Comparison of ENCODE assay signal across 8 mouse cellular contexts in the genomic region with DNA sequence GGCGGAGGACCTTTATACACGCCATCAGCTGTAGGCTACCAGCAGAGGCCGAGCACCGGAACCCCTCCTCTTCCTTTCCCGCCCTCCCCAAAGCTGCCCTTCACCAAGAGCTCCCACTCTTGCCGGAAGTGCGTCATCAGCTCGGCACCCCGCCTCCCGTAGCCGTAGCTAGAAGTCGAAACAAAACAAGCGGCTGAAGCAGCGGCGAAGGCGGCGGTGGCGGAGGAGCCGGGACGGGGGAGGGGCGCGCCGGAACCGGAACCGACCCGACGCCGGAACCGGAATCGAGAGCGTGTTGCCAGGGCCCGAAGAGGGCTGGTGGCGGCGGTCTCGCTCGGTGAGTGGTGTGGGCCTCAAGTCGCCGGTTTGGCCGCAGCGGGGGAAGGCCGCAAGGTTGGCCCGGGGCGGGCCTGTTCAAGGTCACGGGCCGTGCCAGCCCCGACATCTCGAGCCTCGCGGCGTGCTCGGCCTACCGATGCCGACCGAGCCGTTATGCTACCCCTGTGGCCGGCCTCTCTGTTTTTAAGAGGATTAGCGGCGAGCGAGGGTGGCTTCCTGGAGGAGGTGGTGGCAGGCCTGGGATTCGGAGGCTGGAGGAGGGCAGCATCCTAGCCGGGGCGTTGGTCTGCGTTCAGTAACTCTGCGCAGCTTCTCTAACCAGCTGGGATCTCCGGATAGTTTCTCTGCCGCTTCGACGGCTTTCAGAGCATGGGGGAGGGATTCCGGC. TPM values are rescaled to one million over a fixed set of nuclear protein-coding genes. Genes with fewer than 3 reads are reported as not detected.
DNase-seq lines count a peak whose midpoint lies in the region; ATAC-seq lines count a peak whose summit lies in the region.

Gene Usp19, plus strand, starts transcription at position 44 of the 727 bp plus-strand sequence.

- peak within 1 kb of the TSS; percentile 98 for H3K4me3 ChIP-seq in forebrain, embryonic 14.5 days (ENCODE audit: low read depth, low read length)
- peak within 1 kb of the TSS; percentile 88 for H3K4me3 ChIP-seq in neural tube, embryonic 15.5 days (replicated peaks)

- peak within 1 kb of the TSS; percentile 96 for H3K9ac ChIP-seq in forebrain, embryonic 14.5 days (ENCODE audit: low read length)
- H3K9ac ChIP-seq in neural tube, embryonic 15.5 days (replicated peaks): peak within 1 kb of the TSS; percentile 85

- peaks cover 71% of the 10 kb centered on the region for H3K36me3 ChIP-seq in forebrain, embryonic 14.5 days (ENCODE audit: control insufficient read depth, insufficient read depth, low read length)
- peaks cover 40% of the 10 kb centered on the region for H3K36me3 ChIP-seq in neural tube, embryonic 15.5 days

- H3K27ac ChIP-seq in forebrain, embryonic 14.5 days (ENCODE audit: low read depth, low read length): peak within 1 kb of the TSS; percentile 96
- H3K27ac ChIP-seq in neural tube, embryonic 15.5 days (replicated peaks): peak within 1 kb of the TSS; percentile 98

- peak; percentile 97 for DNase-seq in ES-CJ7 (ENCODE audit: low read depth, low spot score)
- peak; percentile 93 for DNase-seq in cerebellum, adult 11 months
- DNase-seq in forebrain, embryonic 14.5 days (ENCODE audit: low spot score): peak; percentile 98
- peak; percentile 95 to 97 for DNase-seq in heart, postnatal 14 days
- DNase-seq in layer of hippocampus, adult 11-12 months (ENCODE audit: low spot score): peak; percentile 96
- peak; percentile 98 for DNase-seq in lung, adult 18-20 months
- peak; percentile 95 for DNase-seq in testis, postnatal 14 days (ENCODE audit: low spot score)

- no peaks in the 10 kb centered on the region for H3K27me3 ChIP-seq in forebrain, embryonic 14.5 days (replicated peaks; ENCODE audit: control insufficient read depth, insufficient read depth, low read length)
- H3K27me3 ChIP-seq in neural tube, embryonic 15.5 days (replicated peaks): no peaks in the 10 kb centered on the region

- H3K4me1 ChIP-seq in forebrain, embryonic 14.5 days (ENCODE audit: control insufficient read depth, insufficient read depth, low read length): peaks cover 15% of the 10 kb centered on the region
- peaks cover 27% of the 10 kb centered on the region for H3K4me1 ChIP-seq in neural tube, embryonic 15.5 days

- intact Hi-C loops in heart, postnatal 14 days (cut with DNase I): loop anchor here (2.0 kb wide), 1 partner anchor 16 kb away; the partner anchor contains the start of gene Qars

- WGBS in forebrain, embryonic 14.5 days: under 1% methylated on average over 69 of the region's 69 CpGs
- WGBS in neural tube, embryonic 15.5 days: under 1% methylated on average over 69 of the region's 69 CpGs

- ATAC-seq in forebrain, embryonic 14.5 days: peak; percentile 97
- ATAC-seq in neural tube, embryonic 15.5 days (ENCODE audit: low FRiP score): peak; percentile 96

- H3K4me2 ChIP-seq in forebrain, embryonic 14.5 days (ENCODE audit: low read length): peak within 1 kb of the TSS; percentile 94
- H3K4me2 ChIP-seq in neural tube, embryonic 15.5 days: peak within 1 kb of the TSS; percentile 92

- H3K9me3 ChIP-seq in forebrain, embryonic 14.5 days (replicated peaks; ENCODE audit: control insufficient read depth, low read length): no peaks in the 10 kb centered on the region
- no peaks in the 10 kb centered on the region for H3K9me3 ChIP-seq in neural tube, embryonic 15.5 days (replicated peaks)

RNA-seq across cellular contexts. Expression of gene Usp19, which starts in this region (rescaled TPM):
- polyA plus RNA-seq in forebrain, embryonic 14.5 days (2014; fragmentation: Nextera tagmentation; extraction: Ambion mirVana): 48.0 and 64.1 TPM in 2 replicates
- 100 to 1,000 TPM; 101 to 108 TPM for total RNA-seq in heart, postnatal 14 days (2021)
- polyA plus RNA-seq in neural tube, embryonic 15.5 days (2015; fragmentation: Nextera tagmentation; extraction: Ambion mirVana): 66.1 and 68.0 TPM in 2 replicates

Comparison
In these comparisons a context has a peak if more than half of its experiments do, and no peak if none do; other contexts are left out.
1. Peak in every context shown above with its lines: DNase-seq, ATAC-seq, H3K4me3 ChIP-seq and H3K27ac ChIP-seq.